Mouse (Mus musculus) liver, embryonic 14.5 days (tissue): ENCODE results near the gene Usb1.

Experiments used
- CTCF ChIP-seq: IDR thresholded peaks from 2 replicates; pipeline ENCODE4 v1.5.1; 2016; ENCODE audit warnings: antibody characterized with exemption, low read depth, control low read depth
- EP300 ChIP-seq: IDR thresholded peaks from 2 replicates; pipeline ENCODE4 v1.6.1; 2016; ENCODE audit warnings: antibody characterized with exemption, low read depth

DNA sequence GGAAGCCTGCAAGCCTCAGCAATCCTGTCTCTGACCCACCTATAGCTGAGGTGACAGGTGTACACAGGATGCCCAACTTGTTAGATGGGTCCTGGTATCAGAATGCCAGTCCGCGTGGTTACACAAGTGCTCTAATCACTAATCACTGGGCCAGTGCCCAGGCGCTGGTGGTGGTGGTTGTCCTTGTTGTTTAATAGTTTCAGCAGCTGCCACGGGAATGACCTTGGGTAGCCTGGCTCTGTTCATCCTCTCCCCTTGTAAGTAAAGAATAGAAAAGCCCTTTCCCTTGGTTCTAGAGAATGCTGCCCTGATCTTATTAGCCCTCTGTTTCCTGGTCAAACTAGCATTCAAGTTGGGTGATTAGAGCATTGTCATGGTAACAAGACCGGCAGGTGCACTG, 9.6 kb downstream of the Usb1 start:
- TF ChIP-seq CTCF (no peak), EP300 (no peak)
